Mouse (Mus musculus) C2C12 (cell line): ENCODE data around the gene Nlrc3.

Experiments
- CEBPB ChIP-seq: IDR thresholded peaks from one replicate; pipeline ENCODE4 v1.6.1; 2011; ENCODE audit warnings: low read depth, mild to moderate bottlenecking, control low read depth, moderate library complexity
- CTCF ChIP-seq: IDR thresholded peaks from one replicate; pipeline ENCODE4 v1.5.1; 2011; ENCODE audit not compliant: control insufficient read depth, insufficient read depth, insufficient read length
- MAX ChIP-seq: IDR thresholded peaks from one replicate; pipeline ENCODE4 v1.6.1; 2011; ENCODE audit warnings: mild to moderate bottlenecking, control low read depth
- MYOD1 ChIP-seq: IDR thresholded peaks from one replicate; pipeline ENCODE4 v1.6.1; 2011; ENCODE audit warnings: low read depth; ENCODE audit not compliant: control insufficient read depth, insufficient read length
- MYOG ChIP-seq: IDR thresholded peaks from one replicate; pipeline ENCODE4 v1.6.1; 2011; ENCODE audit not compliant: control insufficient read depth, insufficient read length; ENCODE audit errors: extremely low read depth
- USF1 ChIP-seq: IDR thresholded peaks from one replicate; pipeline ENCODE4 v1.6.1; 2011; ENCODE audit warnings: low read depth, mild to moderate bottlenecking, control low read depth, moderate library complexity

- TF ChIP-seq CTCF: no peak
- peak; percentile 81 for TF ChIP-seq MAX
- TF ChIP-seq CEBPB: peak; percentile 8
- no peak for TF ChIP-seq MYOG
- peak; percentile 94 for TF ChIP-seq USF1
- no peak for TF ChIP-seq MYOD1
Measured at GRCm38 (mm10) chr16:3956369-3956768, 20.1 kb downstream of the Nlrc3 start.
